Mouse (Mus musculus): Measurements from ENCODE around the gene Astl.

DNA sequence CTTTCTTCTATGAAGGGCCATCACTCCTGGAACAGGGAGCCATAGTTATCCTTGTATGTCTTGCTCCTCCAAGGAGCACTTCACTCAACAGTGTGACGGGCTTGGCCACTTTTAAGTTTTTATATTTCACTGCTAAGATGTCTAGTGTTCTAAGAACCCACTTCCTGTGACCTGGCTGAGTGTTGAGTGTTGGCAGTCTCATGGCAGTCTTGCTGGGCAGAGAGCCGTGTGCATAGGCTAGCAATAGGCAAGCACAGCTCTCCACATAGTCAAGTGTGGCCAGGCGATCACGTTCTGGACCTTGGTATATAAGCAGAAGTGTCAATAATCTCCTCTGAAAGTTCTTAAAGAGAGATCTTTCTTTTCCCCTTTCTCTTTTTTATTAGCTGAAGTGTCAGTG lies 20.3 kb upstream of the Astl start:
- TF ChIP-seq CTCF (IDR thresholded peaks at IDR 0.05; ENCODE audit: low read depth, low read length) (no peak), POLR2A (IDR thresholded peaks at IDR 0.05; ENCODE audit: extremely low read depth, insufficient read depth, low read length) (no peak)

Measured in liver, adult 2 months (tissue).